In genomic region chr19:42837591-42837990, GRCm38 (mm10) we compare ENCODE assay signal across 18 mouse cellular contexts. TPM values are rescaled to one million over a fixed set of nuclear protein-coding genes. Genes with fewer than 3 reads are reported as not detected.
DNase-seq lines count a peak whose midpoint lies in the region; ATAC-seq and TF ChIP-seq lines count a peak whose summit lies in the region.
"Had no signal": no experiment of that assay in that cellular context is flagged by ENCODE, and none has a peak within 500 bp of the region (broad histone marks: within the 10 kb centered on the region; RNA-seq: fewer than 3 reads in every experiment).

No protein-coding gene starts in this region.

- H3K4me1 ChIP-seq in lung, embryonic 14.5 days (ENCODE audit: insufficient read depth) = no peaks in the 10 kb centered on the region; the same call in none of the 2 replicates
- H3K4me1 ChIP-seq in cerebellum, adult 2 months (ENCODE audit: control insufficient read depth, insufficient read depth, low read length) = no peaks in the 10 kb centered on the region
- no peaks in the 10 kb centered on the region for H3K4me1 ChIP-seq in forebrain, embryonic 10.5 days
- H3K4me1 ChIP-seq: forebrain, embryonic 13.5 days; hindbrain, embryonic 13.5 days; stomach, embryonic 15.5 days had no signal

- no peak for TF ChIP-seq POLR2A in cerebellum, adult 2 months (IDR thresholded peaks at IDR 0.05; ENCODE audit: borderline replicate concordance, insufficient read depth, low read length)

- WGBS in lung, embryonic 14.5 days = 49% methylated on average over 10 of the region's 10 CpGs
- WGBS in cerebellum, adult 2 months = 9% methylated on average over 10 of the region's 10 CpGs
- WGBS in forebrain, embryonic 10.5 days = 92% methylated on average over 10 of the region's 10 CpGs

- no peaks in the 10 kb centered on the region for H3K9me3 ChIP-seq in lung, embryonic 14.5 days (ENCODE audit: low read depth, low read length)
- H3K9me3 ChIP-seq in forebrain, embryonic 10.5 days = no peaks in the 10 kb centered on the region
- H3K9me3 ChIP-seq: forebrain, embryonic 13.5 days; hindbrain, embryonic 13.5 days; lung, embryonic 15.5 days; megakaryocyte, embryonic 14.5 days; stomach, embryonic 15.5 days had no signal

- H3K4me2 ChIP-seq in lung, embryonic 14.5 days = no peak overlapping the region
- H3K4me2 ChIP-seq: forebrain, embryonic 13.5 days; hindbrain, embryonic 13.5 days; liver, embryonic 11.5 days; lung, embryonic 15.5 days; stomach, embryonic 15.5 days had no signal

- ATAC-seq in cerebellum, adult (ENCODE audit: insufficient number of reproducible peaks, low FRiP score, low TSS enrichment) = no peak
- no peak for ATAC-seq in lung, embryonic 14.5 days (ENCODE audit: insufficient read depth)
- ATAC-seq in megakaryocyte, adult 5-6 weeks (ENCODE audit: poor library complexity, severe bottlenecking) = peak; percentile 66
- ATAC-seq in inflammation-experienced regulatory T-cells, adult 6 months = no peak
- ATAC-seq: forebrain, embryonic 13.5 days; intestine, postnatal 0 days; midbrain, embryonic 16.5 days had no signal

- no peak overlapping the region for H3K9ac ChIP-seq in lung, embryonic 14.5 days
- H3K9ac ChIP-seq: forebrain, embryonic 13.5 days; hindbrain, embryonic 13.5 days; lung, embryonic 15.5 days; stomach, embryonic 15.5 days had no signal

- no peak for TF ChIP-seq CTCF in lung, embryonic 14.5 days (IDR thresholded peaks at IDR 0.05; ENCODE audit: low read depth)
- no peak for TF ChIP-seq CTCF in cerebellum, adult 2 months (IDR thresholded peaks at IDR 0.05; ENCODE audit: borderline replicate concordance, insufficient read depth, low read depth, low read length)

- no peaks in the 10 kb centered on the region for H3K36me3 ChIP-seq in lung, embryonic 14.5 days (ENCODE audit: insufficient read depth)
- H3K36me3 ChIP-seq in forebrain, embryonic 10.5 days (replicated peaks) = no peaks in the 10 kb centered on the region
- H3K36me3 ChIP-seq: hindbrain, embryonic 13.5 days; lung, embryonic 15.5 days; stomach, embryonic 15.5 days had no signal

- DNase-seq in cerebellum, adult 11-12 months = peak; percentile 13
- peak; percentile 62 for DNase-seq in lung, embryonic 14.5 days
- DNase-seq in lung, postnatal 36 days = no peak
- DNase-seq in cerebellum, adult 2 months = peak; percentile 56 to 68
- DNase-seq in forebrain, embryonic 10.5 days (ENCODE audit: extremely low spot score, low spot score) = no peak
- DNase-seq: adrenal gland, adult 8-10 months; heart, adult 2 months had no signal

- H3K27me3 ChIP-seq in lung, embryonic 14.5 days (ENCODE audit: insufficient read depth, low read length) = no peaks in the 10 kb centered on the region
- H3K27me3 ChIP-seq in cerebellum, adult 2 months (ENCODE audit: control insufficient read depth, insufficient read depth, low read length) = no peaks in the 10 kb centered on the region
- no peaks in the 10 kb centered on the region for H3K27me3 ChIP-seq in forebrain, embryonic 10.5 days (ENCODE audit: poor library complexity, severe bottlenecking)
- H3K27me3 ChIP-seq: forebrain, embryonic 13.5 days; hindbrain, embryonic 13.5 days; lung, embryonic 15.5 days; stomach, embryonic 15.5 days had no signal

- H3K4me3 ChIP-seq in lung, embryonic 14.5 days (ENCODE audit: low read depth, low read length) = no peak overlapping the region
- no peak overlapping the region for H3K4me3 ChIP-seq in cerebellum, adult 2 months (replicated peaks; ENCODE audit: insufficient read depth, low read depth, low read length)
- H3K4me3 ChIP-seq in forebrain, embryonic 10.5 days = no peak overlapping the region
- H3K4me3 ChIP-seq: forebrain, embryonic 13.5 days; heart, adult 2 months; hindbrain, embryonic 13.5 days; lung, embryonic 15.5 days; megakaryocyte, embryonic 14.5 days; stomach, embryonic 15.5 days had no signal

- H3K27ac ChIP-seq in lung, embryonic 14.5 days (ENCODE audit: low read depth) = no peak overlapping the region
- H3K27ac ChIP-seq in cerebellum, adult 2 months (ENCODE audit: insufficient read depth, low read length) = no peak overlapping the region
- H3K27ac ChIP-seq in forebrain, embryonic 10.5 days = no peak overlapping the region
- H3K27ac ChIP-seq: forebrain, embryonic 13.5 days; heart, adult 2 months; hindbrain, embryonic 13.5 days; stomach, embryonic 15.5 days had no signal

RNA-seq across cellular contexts. Expression of gene Hps1, which starts 57.8 kb away (rescaled TPM):
- polyA plus RNA-seq in lung, embryonic 14.5 days (2014; fragmentation: Nextera tagmentation; extraction: Ambion mirVana) = 13.7 and 14.8 TPM in 2 replicates
- 13.8 and 15.9 TPM in 2 replicates for polyA plus RNA-seq in cerebellum, adult 2 months (2012; rRNA removed)
- total RNA-seq in megakaryocyte, adult 5-6 weeks (2015) = 10.5 and 14.2 TPM in 2 replicates
- 14.3 and 23.3 TPM in 2 replicates for total RNA-seq in megakaryocyte, adult 5-6 weeks (2017)
- 10 to 100 TPM in 2 of 3 experiments, 1 to 10 TPM in 1; 9.9 to 12.1 (median 10.1) TPM for polyA plus RNA-seq in inflammation-experienced regulatory T-cells, adult 6 months (2017; shearing (Covaris generic))
- 21.1 and 21.8 TPM in 2 replicates for polyA plus RNA-seq in forebrain, embryonic 10.5 days (2016; fragmentation: Nextera tagmentation; extraction: Ambion mirVana)

Comparison
In these comparisons a context has a peak if more than half of its experiments do, and no peak if none do; other contexts are left out.
1. DNase-seq: peak in cerebellum, adult 11-12 months (single experiment), lung, embryonic 14.5 days (single experiment) and cerebellum, adult 2 months (2 of 2); none in lung, postnatal 36 days (single experiment) and forebrain, embryonic 10.5 days (single experiment).